Mouse (Mus musculus) G1E (cell line): Measurements from ENCODE around the gene Arl5c.

Source experiments
- CTCF ChIP-seq: IDR thresholded peaks from 2 replicates; pipeline ENCODE4 v1.5.1; 2012; ENCODE audit warnings: low read depth, low read length, inconsistent platforms, mixed read lengths
- GATA1 ChIP-seq: IDR thresholded peaks from 2 replicates; pipeline ENCODE4 v1.6.1; 2012; ENCODE audit warnings: borderline replicate concordance, low read length, inconsistent platforms, mixed read lengths
- GATA2 ChIP-seq: IDR thresholded peaks from 2 replicates; pipeline ENCODE4 v1.6.1; 2012; ENCODE audit warnings: low read depth, low read length, inconsistent platforms, borderline replicate concordance
- POLR2AphosphoS5 ChIP-seq: IDR thresholded peaks from 2 replicates; pipeline ENCODE4 v1.6.1; 2012; ENCODE audit warnings: low read depth, low read length, inconsistent platforms; ENCODE audit not compliant: insufficient replicate concordance
- TAL1 ChIP-seq: conservative IDR thresholded peaks from 2 replicates; pipeline ENCODE4 v1.6.1; 2012; ENCODE audit warnings: low read depth, low read length, inconsistent platforms, mixed read lengths

DNA sequence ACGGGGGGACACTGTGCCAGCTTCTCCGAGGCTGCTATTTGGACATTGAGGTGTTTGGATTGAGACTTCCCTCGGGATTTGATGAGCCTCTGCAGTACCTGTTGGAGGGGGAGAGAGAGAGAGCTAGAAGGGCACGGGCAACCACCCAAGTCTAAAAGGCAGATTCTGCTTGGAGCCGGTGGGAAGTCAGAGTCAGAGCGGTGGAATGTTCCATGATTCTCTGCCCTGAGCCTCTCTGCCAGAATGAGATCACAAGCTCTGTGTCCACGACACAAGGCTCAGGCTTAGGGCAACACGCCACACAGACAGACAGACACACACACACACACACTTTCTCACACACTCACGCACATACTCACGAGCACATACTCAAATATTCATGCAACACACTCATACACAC is 9.7 kb upstream of the Arl5c start:
- no peak for TF ChIP-seq CTCF
- no peak for TF ChIP-seq GATA1
- no peak for TF ChIP-seq POLR2AphosphoS5
- no peak for TF ChIP-seq GATA2
- TF ChIP-seq TAL1: no peak
